Mouse (Mus musculus) CD4-positive, CD25-positive, alpha-beta regulatory T cell, adult 2 months (primary cell): ENCODE data around the gene Kazn.

Experiments
- DNase-seq: peaks from one replicate; pipeline ENCODE4 v3.0.0-alpha.2; 2012; ENCODE audit warnings: low read depth, low spot score

Kazn gene

DNA sequence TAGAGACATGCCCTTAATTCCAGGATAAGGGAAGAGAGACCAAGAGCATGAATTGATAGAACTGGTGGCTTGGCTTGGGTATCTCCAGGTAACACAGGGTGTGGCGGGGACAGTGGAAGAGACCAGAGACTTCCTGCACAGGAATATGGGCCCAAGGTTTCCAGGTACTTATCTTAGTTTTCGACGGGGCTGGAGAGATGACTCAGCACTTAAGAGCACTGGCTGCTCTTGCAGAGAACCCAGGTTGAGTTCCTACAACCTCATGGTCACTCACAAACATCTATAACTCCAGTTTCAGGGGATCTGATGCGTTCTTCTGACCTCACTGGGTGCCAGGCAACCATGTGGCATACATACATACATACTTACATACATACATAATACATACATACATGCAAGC lies 3.0 kb upstream of the Kazn start:
- DNase-seq = no peak

GRCm38 (mm10) chr4:142240874-142241273 lies 1.7 kb upstream of the Kazn start:
- no peak for DNase-seq

- DNase-seq = no peak
Observed at GRCm38 (mm10) chr4:142238486-142239239, 538 bp downstream of the Kazn start.

DNA sequence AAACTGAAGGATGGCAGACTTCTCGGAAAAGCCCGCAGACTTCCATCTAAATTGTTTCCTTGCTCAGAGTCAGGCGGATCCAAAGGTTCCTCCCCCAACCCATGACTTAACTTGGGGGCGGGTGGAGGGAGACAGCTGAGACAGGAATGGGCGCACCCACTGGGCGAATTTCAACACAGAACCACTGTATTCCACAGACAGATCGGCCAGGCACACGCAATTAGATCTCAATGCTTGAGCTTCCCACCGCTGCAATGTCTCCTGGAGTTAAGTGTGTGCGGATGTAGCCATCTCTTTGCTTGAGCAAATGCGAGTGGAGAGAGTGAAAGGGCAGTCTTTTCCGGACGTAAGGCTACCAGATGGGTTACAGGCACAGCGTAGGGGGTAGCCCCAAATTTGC lies 1.2 kb downstream of the Kazn start:
- DNase-seq = no peak

GRCm38 (mm10) chr4:142236681-142237080 lies 2.5 kb downstream of the Kazn start:
- DNase-seq = no peak

DNA sequence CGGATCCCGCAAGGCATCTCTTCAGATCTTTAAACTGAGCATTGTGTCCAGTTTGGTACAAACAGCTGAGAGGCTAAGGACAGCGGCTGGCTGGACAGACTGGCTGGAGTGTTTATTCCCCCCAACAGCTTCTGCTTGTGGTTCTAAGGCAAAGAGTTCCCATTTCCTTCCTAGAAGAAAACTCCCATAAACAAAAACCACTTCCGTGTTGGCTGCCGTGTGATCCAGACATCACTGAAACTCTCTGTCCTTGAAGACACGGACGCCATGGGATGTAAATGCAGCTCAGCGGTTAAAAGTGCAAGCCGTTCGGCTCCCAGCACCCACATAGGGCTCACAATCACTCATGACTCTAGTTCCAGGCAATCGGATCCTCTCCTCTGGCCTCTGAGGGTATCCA lies 3.8 kb downstream of the Kazn start:
- DNase-seq = no peak

GRCm38 (mm10) chr4:142234828-142235227 lies 4.4 kb downstream of the Kazn start:
- DNase-seq = no peak

- DNase-seq = no peak
Observed at GRCm38 (mm10) chr4:142228821-142229575, 10.2 kb downstream of the Kazn start.

GRCm38 (mm10) chr4:142223898-142224645 lies 15.1 kb downstream of the Kazn start:
- DNase-seq = no peak

DNA sequence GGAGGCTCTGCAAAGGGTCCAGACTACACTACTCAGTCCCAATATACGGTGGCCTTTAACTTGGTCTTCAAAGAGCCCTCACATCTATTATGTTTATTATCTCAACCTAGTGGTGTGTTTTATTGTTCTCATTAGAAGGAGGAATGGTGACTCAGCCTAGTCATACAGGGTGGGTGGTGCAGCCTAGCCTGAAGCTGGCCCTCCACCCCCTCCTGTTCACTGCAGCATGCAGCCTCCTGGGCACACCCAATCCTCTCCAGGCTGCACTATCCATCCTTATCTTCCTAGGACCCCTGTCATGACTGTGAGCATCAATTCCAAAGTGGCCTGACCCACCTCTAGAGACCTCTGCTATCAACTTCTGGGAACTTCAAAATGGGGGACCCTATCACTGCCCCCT lies 16.8 kb downstream of the Kazn start:
- no peak for DNase-seq

DNA sequence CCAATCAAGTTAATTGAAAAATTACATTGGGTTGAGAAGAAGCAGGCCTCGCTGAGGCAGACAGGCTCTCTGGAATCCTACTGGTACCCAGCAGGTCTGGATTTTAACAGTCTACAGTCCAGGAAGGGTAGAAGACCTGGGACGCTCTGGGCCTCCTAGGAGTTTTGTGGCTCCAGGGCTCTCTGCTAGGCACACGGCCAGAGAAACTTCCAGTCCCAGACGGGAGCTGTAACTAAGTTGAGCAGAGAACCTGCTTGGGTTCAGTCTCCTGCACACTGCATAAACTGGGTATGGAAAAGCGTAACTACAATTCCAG lies 17.5 kb downstream of the Kazn start:
- no peak for DNase-seq

- DNase-seq = no peak
Observed at GRCm38 (mm10) chr4:142221025-142221756, 18.0 kb downstream of the Kazn start.

- no peak for DNase-seq
Observed at GRCm38 (mm10) chr4:142218997-142219396, 20.2 kb downstream of the Kazn start.

- DNase-seq = no peak
Observed at GRCm38 (mm10) chr4:142217048-142217447, 22.2 kb downstream of the Kazn start.

DNA sequence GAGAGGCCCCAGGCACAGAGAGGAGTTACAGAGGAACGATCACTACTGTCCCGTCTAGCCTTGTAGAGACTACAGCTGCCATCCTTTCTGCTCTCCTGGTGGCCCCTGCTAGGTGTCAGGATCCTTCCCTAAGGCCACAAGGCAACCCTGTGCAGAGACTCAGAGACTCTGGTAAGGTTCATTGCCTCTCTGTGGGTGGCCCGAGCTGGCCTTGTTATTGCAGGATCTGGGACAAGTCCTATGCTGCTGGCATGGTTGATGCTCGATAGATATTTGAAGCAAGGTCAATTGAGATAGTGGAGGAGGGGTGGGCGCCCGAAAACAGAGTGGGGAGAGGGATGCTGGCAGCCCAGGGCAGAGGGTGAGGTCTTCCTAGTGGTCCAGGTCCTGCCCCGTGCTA lies 23.4 kb downstream of the Kazn start:
- DNase-seq = no peak

GRCm38 (mm10) chr4:142214532-142214931 lies 24.7 kb downstream of the Kazn start:
- DNase-seq = no peak

- no peak for DNase-seq
Observed at GRCm38 (mm10) chr4:142212425-142212824, 26.8 kb downstream of the Kazn start.

DNA sequence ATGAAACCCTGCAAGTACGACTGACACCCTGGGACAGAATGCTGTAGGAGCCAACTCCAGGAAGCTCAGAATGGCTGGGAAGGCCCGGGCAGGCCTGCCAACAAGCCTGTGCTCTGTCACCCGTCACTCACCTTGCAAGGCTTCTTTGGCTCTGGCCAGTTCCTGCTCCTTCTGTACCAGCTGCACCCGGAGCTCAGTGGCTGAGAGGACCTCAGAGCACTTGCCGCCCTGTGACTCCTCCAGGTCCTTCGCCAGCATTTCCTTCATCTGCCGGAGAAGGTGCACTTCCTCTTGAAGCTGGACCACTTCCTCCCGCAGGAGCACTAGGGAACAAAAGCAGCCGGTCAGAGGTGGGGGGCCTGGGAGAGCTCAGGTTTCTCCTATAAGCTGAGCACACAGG lies 29.3 kb downstream of the Kazn start:
- DNase-seq = no peak

DNA sequence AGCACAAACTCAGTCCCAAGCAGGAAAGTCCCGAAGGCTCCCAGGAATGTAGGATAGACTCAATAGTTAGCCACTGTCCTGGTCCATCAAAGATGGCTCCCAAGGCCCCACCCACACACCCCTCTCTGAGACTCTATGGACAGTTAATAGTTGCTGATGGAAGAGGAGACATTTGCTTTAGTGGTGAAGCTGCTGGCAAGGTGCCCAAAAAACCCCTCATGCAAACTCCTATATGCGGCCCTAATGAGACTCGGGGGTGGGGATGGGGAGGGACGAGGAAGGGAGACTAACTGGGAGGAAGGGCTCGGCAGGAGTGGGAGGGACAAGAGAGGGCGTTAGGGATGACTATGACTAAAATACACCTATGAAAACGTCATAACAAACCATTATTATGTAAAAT lies 29.7 kb downstream of the Kazn start:
- no peak for DNase-seq

DNA sequence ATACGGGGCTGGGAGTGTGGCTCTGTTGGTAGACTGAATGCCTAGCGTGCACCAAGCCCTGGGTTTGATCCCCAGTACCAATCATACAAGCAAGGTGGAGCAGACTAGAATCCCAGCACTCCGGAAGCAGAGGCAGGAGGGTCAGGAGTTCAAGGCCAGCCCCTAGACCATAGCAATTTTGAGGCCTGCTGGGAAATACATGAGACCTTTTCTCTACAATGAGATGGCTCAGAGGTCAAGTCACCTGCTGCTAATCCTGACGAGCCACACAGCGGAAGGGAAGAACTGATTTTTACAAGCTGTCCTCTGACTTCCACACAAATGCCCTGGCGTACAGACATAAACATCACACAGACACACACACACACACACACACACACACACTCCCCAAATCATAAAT lies 33.5 kb downstream of the Kazn start:
- DNase-seq = no peak

GRCm38 (mm10) chr4:142196626-142197025 lies 42.6 kb downstream of the Kazn start:
- DNase-seq = no peak

DNA sequence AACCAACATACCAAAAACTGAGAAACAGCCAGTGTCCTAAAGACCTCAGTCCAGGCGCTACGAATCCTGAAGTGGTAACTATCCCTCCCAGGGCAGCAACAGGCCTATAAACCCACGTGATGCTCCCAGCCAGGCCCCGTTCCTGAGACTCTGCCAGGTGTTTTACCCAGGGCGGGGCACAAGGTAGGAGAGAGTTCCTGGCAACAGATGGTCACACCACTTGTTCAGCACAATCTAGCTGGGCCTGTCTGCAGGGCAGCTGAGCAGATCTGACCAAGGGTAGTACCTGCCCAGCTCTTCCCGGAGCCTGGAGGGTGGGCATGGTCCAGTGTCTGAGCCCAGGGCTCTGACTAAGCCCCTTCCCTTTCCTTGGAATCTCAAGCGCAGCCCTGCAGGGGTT lies 45.4 kb downstream of the Kazn start:
- no peak for DNase-seq
